Mouse (Mus musculus): ENCODE data around the gene Hspe1. TPM values are rescaled to one million over a fixed set of nuclear protein-coding genes. Genes with fewer than 3 reads are reported as not detected.

The Hspe1 gene
- polyA plus RNA-seq, 1 experiment from 2014 or later = 599 TPM

DNA sequence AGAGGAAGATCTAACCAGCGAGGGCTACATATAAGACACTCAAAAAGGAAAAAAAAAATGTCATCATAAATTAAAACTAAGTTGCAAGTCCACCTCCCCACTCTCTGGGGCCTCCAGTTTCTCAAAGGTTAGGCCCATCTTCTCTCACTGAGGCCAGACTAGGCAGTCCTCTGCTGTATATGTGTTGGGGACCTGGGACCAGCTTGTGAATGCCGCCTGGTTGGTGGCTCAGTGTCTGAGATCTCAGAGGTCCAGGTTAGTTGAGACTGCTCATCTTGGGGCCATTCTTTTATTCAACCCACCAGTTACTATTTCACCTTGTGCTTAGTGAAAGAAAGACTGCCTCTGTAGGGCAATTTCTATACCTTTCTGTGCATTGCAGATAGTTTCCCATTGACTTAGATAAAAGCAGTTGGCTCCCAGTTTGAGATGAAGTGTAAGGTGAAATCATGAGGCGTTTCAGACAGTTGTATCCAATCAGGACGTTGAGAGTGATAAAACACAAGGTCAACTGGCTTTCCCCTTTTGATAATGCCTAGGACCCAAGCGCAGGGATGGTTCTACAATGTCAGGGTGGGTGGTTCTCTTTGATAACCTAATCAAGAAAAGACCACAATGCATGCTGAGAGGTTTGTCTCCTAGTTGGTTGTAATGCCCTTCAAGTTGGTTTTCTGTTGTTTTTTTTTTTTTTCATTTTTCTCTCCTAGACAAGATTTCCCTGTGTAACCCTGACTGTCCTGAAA lies 12.1 kb upstream of the Hspe1 start:
- Histone ChIP-seq H3K27me3 (ENCODE audit: control insufficient read depth, insufficient read depth, low read length) (no peaks in the 10 kb centered on the region), H3K4me2 (ENCODE audit: low read depth, low read length) (no peak overlapping the region), H3K4me1 (ENCODE audit: control insufficient read depth, insufficient read depth, low read length) (no peaks in the 10 kb centered on the region), H3K27ac (replicated peaks; ENCODE audit: low read depth, low read length) (no peak overlapping the region), H3K9me3 (replicated peaks; ENCODE audit: control insufficient read depth, low read length) (no peaks in the 10 kb centered on the region), H3K36me3 (replicated peaks; ENCODE audit: control insufficient read depth, insufficient read depth, low read depth, low read length) (peaks cover 14% of the 10 kb centered on the region), H3K4me3 (ENCODE audit: low read depth, low read length) (no peak overlapping the region), H3K9ac (replicated peaks; ENCODE audit: low read length) (no peak overlapping the region)
- DNase-seq (ENCODE audit: low spot score) (no peak), ATAC-seq (replicated peaks; ENCODE audit: insufficient number of reproducible peaks, low FRiP score, low TSS enrichment, low read depth) (no peak)
- WGBS = 69% methylated on average over 5 of the region's 5 CpGs

DNA sequence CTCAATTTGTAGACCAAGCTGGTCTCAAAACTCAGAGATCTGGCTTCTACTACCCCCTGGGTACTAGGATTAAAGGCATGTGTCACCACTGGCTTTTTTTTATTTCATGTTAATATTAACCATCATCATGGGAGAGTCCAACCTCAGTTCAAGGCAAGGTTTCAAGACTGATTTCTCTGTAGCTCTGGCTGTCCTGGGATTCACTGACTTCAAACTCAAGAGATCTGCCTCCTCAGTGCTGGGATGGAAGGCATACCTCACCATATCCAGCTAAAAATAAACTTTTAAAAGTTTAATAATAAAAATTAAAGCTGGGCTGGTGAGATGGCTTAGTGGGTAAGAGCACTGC lies 11.6 kb upstream of the Hspe1 start:
- no peak overlapping the region for H3K9ac ChIP-seq (replicated peaks; ENCODE audit: low read length)
- DNase-seq (ENCODE audit: low spot score) (no peak), ATAC-seq (replicated peaks; ENCODE audit: insufficient number of reproducible peaks, low FRiP score, low TSS enrichment, low read depth) (no peak)
- no peaks in the 10 kb centered on the region for H3K27me3 ChIP-seq (ENCODE audit: control insufficient read depth, insufficient read depth, low read length)
- H3K36me3 ChIP-seq (replicated peaks; ENCODE audit: control insufficient read depth, insufficient read depth, low read depth, low read length) = peaks cover 14% of the 10 kb centered on the region
- no peaks in the 10 kb centered on the region for H3K4me1 ChIP-seq (ENCODE audit: control insufficient read depth, insufficient read depth, low read length)
- H3K4me2 ChIP-seq (ENCODE audit: low read depth, low read length) = no peak overlapping the region
- H3K27ac ChIP-seq (replicated peaks; ENCODE audit: low read depth, low read length) = no peak overlapping the region
- no peak overlapping the region for H3K4me3 ChIP-seq (ENCODE audit: low read depth, low read length)
- H3K9me3 ChIP-seq (replicated peaks; ENCODE audit: control insufficient read depth, low read length) = no peaks in the 10 kb centered on the region

DNA sequence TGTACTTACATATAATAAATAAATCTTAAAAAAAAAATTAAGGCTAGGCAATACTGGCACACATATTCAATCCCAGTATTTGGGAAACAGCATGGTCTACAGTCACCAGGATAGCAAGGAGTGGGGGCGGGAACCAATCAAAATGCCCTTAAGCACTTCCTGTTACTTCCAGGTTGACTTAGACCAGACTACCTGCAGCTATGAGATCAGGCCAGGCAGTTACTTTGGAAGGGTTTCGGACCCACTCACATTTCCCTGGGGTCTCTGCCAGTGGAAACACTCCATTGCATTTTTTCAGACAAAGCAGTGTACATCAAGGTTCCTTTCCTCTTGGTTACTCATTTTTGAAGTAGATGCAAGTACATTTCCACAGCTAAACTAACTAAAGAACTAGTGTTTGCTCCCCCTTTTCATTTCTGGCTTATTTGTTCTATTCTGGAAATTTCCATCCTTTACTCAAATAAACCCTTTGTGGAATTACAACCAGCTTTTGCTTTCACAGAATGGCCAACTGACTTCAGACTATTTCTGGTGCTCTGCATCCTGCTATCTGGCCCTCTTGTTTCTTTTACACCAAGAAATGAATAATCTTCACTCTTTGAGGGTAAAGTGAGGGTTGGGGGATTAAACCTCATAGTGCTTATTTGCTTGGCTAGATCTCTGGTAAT lies 10.9 kb upstream of the Hspe1 start:
- H3K9ac ChIP-seq (replicated peaks; ENCODE audit: low read length) = no peak overlapping the region
- 69% methylated on average over 2 of the region's 2 CpGs for WGBS
- H3K27me3 ChIP-seq (ENCODE audit: control insufficient read depth, insufficient read depth, low read length) = no peaks in the 10 kb centered on the region
- H3K4me2 ChIP-seq (ENCODE audit: low read depth, low read length) = no peak overlapping the region
- H3K4me1 ChIP-seq (ENCODE audit: control insufficient read depth, insufficient read depth, low read length) = no peaks in the 10 kb centered on the region
- ATAC-seq (replicated peaks; ENCODE audit: insufficient number of reproducible peaks, low FRiP score, low TSS enrichment, low read depth) (no peak), DNase-seq (ENCODE audit: low spot score) (no peak)
- H3K36me3 ChIP-seq (replicated peaks; ENCODE audit: control insufficient read depth, insufficient read depth, low read depth, low read length) = peaks cover 14% of the 10 kb centered on the region
- H3K4me3 ChIP-seq (ENCODE audit: low read depth, low read length) = no peak overlapping the region
- no peak overlapping the region for H3K27ac ChIP-seq (replicated peaks; ENCODE audit: low read depth, low read length)
- no peaks in the 10 kb centered on the region for H3K9me3 ChIP-seq (replicated peaks; ENCODE audit: control insufficient read depth, low read length)

DNA sequence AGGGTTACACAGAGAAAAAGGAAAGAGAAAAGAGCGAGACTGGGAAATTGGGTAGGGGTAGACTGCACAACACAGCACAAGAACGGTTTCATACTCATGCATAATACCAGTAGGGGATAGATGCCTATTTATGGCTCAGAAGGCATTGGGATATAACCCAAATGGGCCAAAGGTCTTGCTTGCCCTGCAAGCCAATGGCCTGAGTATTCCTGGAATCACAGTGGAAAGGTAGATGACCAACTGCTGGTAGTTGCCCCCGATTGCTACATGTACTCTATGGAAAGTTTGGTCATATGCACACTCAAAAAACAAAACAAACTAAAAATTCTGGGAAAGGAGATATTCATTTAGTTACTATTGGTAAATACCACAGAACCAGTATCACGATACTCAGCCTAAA lies 8.3 kb upstream of the Hspe1 start:
- Histone ChIP-seq H3K4me2 (ENCODE audit: low read depth, low read length) (no peak overlapping the region), H3K4me1 (ENCODE audit: control insufficient read depth, insufficient read depth, low read length) (no peaks in the 10 kb centered on the region), H3K36me3 (replicated peaks; ENCODE audit: control insufficient read depth, insufficient read depth, low read depth, low read length) (peaks cover 27% of the 10 kb centered on the region), H3K4me3 (ENCODE audit: low read depth, low read length) (no peak overlapping the region), H3K9ac (replicated peaks; ENCODE audit: low read length) (no peak overlapping the region), H3K27ac (replicated peaks; ENCODE audit: low read depth, low read length) (no peak overlapping the region), H3K27me3 (ENCODE audit: control insufficient read depth, insufficient read depth, low read length) (no peaks in the 10 kb centered on the region), H3K9me3 (replicated peaks; ENCODE audit: control insufficient read depth, low read length) (no peaks in the 10 kb centered on the region)
- ATAC-seq (replicated peaks; ENCODE audit: insufficient number of reproducible peaks, low FRiP score, low TSS enrichment, low read depth) = no peak
- 92% methylated on average over 4 of the region's 4 CpGs for WGBS
- DNase-seq (ENCODE audit: low spot score) = no peak

DNA sequence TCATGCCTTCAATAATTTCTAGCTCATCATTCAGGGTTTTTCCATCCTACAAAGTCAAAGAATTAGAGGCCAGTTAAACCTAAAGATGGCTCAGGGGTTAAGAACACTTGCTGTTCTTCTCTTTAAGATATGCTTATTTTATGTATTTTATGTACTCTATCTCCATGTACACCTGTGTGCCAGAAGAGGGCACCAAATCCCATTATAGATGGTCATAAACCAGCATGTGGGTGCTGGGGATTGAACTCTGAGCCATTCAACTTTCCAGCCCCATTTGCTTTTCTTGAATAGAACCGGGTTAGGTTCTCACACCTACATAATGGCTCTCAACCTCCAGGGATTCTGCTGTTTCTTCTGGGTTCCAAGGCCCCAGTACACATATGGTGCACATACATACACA lies 5.8 kb upstream of the Hspe1 start:
- Histone ChIP-seq H3K27ac (replicated peaks; ENCODE audit: low read depth, low read length) (no peak overlapping the region), H3K9ac (replicated peaks; ENCODE audit: low read length) (no peak overlapping the region), H3K9me3 (replicated peaks; ENCODE audit: control insufficient read depth, low read length) (no peaks in the 10 kb centered on the region), H3K27me3 (ENCODE audit: control insufficient read depth, insufficient read depth, low read length) (no peaks in the 10 kb centered on the region), H3K36me3 (replicated peaks; ENCODE audit: control insufficient read depth, insufficient read depth, low read depth, low read length) (peaks cover 21% of the 10 kb centered on the region), H3K4me1 (ENCODE audit: control insufficient read depth, insufficient read depth, low read length) (no peaks in the 10 kb centered on the region), H3K4me3 (ENCODE audit: low read depth, low read length) (no peak overlapping the region), H3K4me2 (ENCODE audit: low read depth, low read length) (no peak overlapping the region)
- ATAC-seq (replicated peaks; ENCODE audit: insufficient number of reproducible peaks, low FRiP score, low TSS enrichment, low read depth) = no peak
- DNase-seq (ENCODE audit: low spot score) = no peak
- WGBS = 65% methylated on average over 1 of the region's 1 CpGs

DNA sequence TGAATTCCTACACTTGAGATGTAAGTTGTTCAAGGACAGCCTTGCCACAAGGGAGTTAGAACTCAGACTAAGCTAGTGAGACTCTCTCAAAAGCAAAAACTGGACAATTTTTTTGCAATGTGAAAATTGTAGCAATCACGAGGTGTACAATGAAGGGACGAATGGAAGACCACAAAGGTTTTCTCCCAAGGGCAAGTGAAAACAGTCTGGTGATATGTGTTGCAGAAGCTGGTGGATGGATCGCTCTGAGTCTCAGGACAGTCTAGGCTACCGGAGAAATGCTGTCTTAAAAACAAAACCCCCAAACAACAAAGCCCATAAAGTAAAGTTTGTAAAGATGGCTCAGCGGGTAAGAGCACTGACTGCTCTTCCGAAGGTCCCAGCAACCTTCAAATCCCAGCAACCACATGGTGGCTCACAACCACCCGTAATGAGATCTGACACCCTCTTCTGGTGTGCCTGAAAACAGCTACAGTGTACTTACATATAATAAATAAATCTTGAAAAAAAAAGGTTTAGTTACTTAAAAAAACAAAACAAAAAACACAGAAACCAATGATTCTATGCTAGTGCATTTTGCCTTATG lies 2.1 kb upstream of the Hspe1 start:
- Histone ChIP-seq H3K27me3 (ENCODE audit: control insufficient read depth, insufficient read depth, low read length) (no peaks in the 10 kb centered on the region), H3K4me2 (ENCODE audit: low read depth, low read length) (peak overlapping the region; percentile 78; the same call in 1 of the 2 replicates), H3K4me1 (ENCODE audit: control insufficient read depth, insufficient read depth, low read length) (no peaks in the 10 kb centered on the region), H3K36me3 (replicated peaks; ENCODE audit: control insufficient read depth, insufficient read depth, low read depth, low read length) (peaks cover 12% of the 10 kb centered on the region), H3K9ac (replicated peaks; ENCODE audit: low read length) (peak overlapping the region; percentile 15; the same call in 1 of the 2 replicates), H3K9me3 (replicated peaks; ENCODE audit: control insufficient read depth, low read length) (no peaks in the 10 kb centered on the region), H3K4me3 (ENCODE audit: low read depth, low read length) (peak overlapping the region; percentile 90; the same call in 1 of the 2 replicates), H3K27ac (replicated peaks; ENCODE audit: low read depth, low read length) (no peak overlapping the region)
- DNase-seq (ENCODE audit: low spot score) = no peak
- 51% methylated on average over 7 of the region's 7 CpGs for WGBS
- no peak for ATAC-seq (replicated peaks; ENCODE audit: insufficient number of reproducible peaks, low FRiP score, low TSS enrichment, low read depth)

DNA sequence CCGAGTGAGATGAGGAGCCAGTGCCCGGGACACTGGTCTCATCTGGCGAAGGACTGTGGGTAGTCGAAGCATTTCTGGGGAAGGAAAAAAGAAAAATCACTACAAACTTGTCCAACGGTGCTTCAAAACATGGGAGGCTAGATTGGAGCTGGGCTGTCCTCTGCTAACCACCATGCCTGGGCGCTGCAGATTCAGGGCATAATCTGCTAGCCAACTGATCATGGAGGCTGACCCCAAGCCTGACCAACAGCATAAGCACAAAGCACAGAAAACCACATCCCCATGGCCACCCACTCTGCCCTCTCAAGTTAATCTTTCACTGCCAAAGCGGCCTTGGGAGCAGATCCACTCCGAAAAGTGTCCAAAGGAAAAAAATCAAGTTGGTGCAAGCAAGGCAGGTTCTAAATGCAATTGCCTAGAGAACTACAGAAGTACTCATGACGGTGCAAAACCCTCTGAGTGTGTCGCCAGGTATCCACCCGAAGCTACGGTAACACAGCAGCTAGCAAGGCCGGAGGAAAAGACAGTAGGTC lies 998 bp upstream of the Hspe1 start:
- peak overlapping the region; percentile 90 for H3K4me3 ChIP-seq (ENCODE audit: low read depth, low read length)
- H3K9ac ChIP-seq (replicated peaks; ENCODE audit: low read length) = peak overlapping the region; percentile 94
- under 1% methylated on average over 13 of the region's 13 CpGs for WGBS
- H3K9me3 ChIP-seq (replicated peaks; ENCODE audit: control insufficient read depth, low read length) = no peaks in the 10 kb centered on the region
- no peaks in the 10 kb centered on the region for H3K27me3 ChIP-seq (ENCODE audit: control insufficient read depth, insufficient read depth, low read length)
- peak overlapping the region; percentile 78 for H3K4me2 ChIP-seq (ENCODE audit: low read depth, low read length)
- no peak for ATAC-seq (replicated peaks; ENCODE audit: insufficient number of reproducible peaks, low FRiP score, low TSS enrichment, low read depth)
- peaks cover 12% of the 10 kb centered on the region for H3K36me3 ChIP-seq (replicated peaks; ENCODE audit: control insufficient read depth, insufficient read depth, low read depth, low read length)
- peak; percentile 13 for DNase-seq (ENCODE audit: low spot score)
- H3K4me1 ChIP-seq (ENCODE audit: control insufficient read depth, insufficient read depth, low read length) = no peaks in the 10 kb centered on the region
- H3K27ac ChIP-seq (replicated peaks; ENCODE audit: low read depth, low read length) = peak overlapping the region; percentile 93

DNA sequence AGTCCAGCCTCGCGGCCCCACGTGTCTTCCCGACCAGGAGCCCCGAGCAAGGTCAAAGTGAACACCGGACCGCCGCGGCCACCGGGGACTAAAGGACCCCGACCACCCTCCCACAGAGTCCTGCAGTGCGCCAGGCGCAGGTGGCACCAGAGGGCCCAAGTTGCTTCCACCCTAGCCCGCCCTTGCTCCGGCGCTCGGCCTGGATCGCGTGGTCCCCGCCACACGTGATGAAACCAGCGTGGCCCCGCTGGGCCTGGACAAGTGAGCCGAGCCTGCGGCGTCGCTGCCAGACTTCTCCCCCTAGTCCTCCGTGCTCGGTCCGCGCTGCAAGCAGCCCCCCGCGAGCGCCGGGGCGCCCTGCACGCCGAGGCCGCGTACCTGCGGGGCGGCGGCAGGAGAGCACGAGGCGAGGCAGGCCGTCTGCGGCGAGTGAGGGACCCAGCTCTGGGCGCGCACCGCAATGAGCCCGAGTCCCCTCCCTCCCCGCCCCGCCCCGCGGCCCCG lies 479 bp upstream of the Hspe1 start:
- H3K27ac ChIP-seq (replicated peaks; ENCODE audit: low read depth, low read length) = peak overlapping the region; percentile 93
- DNase-seq (ENCODE audit: low spot score) = no peak
- H3K36me3 ChIP-seq (replicated peaks; ENCODE audit: control insufficient read depth, insufficient read depth, low read depth, low read length) = peaks cover 8% of the 10 kb centered on the region
- no peaks in the 10 kb centered on the region for H3K27me3 ChIP-seq (ENCODE audit: control insufficient read depth, insufficient read depth, low read length)
- under 1% methylated on average over 45 of the region's 57 CpGs for WGBS
- peak; percentile 83 for ATAC-seq (replicated peaks; ENCODE audit: insufficient number of reproducible peaks, low FRiP score, low TSS enrichment, low read depth)
- peak overlapping the region; percentile 90 for H3K4me3 ChIP-seq (ENCODE audit: low read depth, low read length)
- no peaks in the 10 kb centered on the region for H3K4me1 ChIP-seq (ENCODE audit: control insufficient read depth, insufficient read depth, low read length)
- H3K9ac ChIP-seq (replicated peaks; ENCODE audit: low read length) = peak overlapping the region; percentile 94
- H3K9me3 ChIP-seq (replicated peaks; ENCODE audit: control insufficient read depth, low read length) = no peaks in the 10 kb centered on the region
- H3K4me2 ChIP-seq (ENCODE audit: low read depth, low read length) = peak overlapping the region; percentile 78
